Mouse (Mus musculus) adrenal gland, postnatal 4 days (tissue): ENCODE data around the gene Rmi2. TPM values are rescaled to one million over a fixed set of nuclear protein-coding genes. Genes with fewer than 3 reads are reported as not detected.
"Not testable (repeated sequence)": the region's sequence is repeated elsewhere in the genome, so short reads cannot be mapped to it uniquely, and the experiment has no call there.

Source experiments
- DNase-seq, 2 experiments: peaks; one replicate each; pipeline ENCODE4 v3.0.0; 2021 to 2022; ENCODE audit warnings: low spot score in 2 of 2, mixed read lengths in 2 of 2
- total RNA-seq, 2 experiments: library from RNA; stranded (reverse); gene quantifications; 2 replicates each; pipeline ENCODE4 v1.2.3; 2021

Gene Rmi2
- total RNA-seq, 2 experiments from 2014 or later, result 2.1 to 3.4 TPM

DNA sequence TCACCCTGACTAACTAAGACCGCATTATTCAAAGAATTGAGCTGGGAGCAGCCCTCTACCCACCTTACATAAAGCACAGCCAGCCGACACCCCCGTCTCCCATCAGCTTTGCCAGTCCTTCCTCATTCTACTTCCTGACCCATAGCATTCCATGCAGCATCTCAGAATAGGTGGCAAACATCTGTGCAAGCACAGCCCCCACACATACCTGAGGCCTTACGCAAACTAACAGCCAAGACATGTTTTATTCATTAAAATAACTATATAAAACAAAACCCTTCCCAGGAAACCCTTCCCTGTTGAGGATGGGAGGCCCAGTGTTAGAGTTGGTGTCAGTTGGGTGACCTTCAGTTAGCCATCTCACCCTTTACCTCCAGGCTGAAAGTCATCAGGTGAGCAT is 9.0 kb upstream of the Rmi2 start:
- no peak for DNase-seq

DNA sequence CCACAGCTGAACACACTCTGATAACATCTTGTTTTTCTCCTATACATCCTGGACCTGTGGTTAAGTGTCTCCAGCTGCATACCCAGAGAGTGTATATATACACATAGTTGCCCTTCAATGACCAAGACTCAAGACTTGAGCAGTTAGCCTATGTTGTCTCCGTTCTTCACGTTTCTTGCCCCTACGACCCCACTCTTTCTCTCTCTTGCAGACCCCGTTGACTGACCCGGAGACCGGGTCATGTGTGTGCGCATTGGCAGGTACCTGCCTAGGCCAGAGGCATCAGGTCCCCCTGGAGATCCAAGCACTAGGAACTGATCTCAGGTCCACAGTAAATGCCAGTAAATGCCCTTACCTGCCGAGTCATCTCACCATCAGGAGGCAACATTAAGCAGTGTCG is 7.6 kb upstream of the Rmi2 start:
- DNase-seq, result no peak

DNA sequence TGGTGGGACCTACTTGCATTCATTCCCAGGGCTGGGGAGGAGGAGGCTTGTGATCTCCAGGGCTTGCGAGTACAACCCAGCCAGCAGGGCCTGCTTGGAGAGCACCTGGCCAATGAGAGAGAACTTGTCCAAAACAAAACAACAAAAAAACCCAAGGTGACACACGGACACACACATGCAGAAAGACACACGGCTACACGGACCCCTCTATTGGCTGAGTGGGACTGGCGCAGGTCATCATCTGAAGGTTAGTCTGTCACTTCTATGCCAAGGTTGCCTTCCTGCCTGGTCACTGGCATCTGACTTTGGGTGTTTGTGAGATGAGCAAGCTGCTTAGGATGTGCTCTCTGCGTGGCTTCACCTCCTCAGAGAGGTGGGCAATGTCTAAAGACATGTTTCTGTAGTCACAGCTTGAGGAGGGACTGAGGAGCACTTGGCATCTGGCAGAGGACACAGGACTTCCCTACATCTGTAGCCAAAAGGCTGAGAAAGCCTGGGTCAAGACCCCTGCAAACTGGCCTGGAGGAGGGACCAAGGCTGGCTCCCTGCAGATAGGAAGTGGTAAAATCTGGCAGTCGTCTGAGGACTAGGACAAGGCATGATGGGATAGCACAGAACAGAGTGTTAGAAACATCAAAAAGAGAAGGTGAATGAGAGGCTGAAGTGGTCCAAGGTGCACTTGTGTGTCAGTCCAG is 6.9 kb upstream of the Rmi2 start:
- no peak for DNase-seq

DNA sequence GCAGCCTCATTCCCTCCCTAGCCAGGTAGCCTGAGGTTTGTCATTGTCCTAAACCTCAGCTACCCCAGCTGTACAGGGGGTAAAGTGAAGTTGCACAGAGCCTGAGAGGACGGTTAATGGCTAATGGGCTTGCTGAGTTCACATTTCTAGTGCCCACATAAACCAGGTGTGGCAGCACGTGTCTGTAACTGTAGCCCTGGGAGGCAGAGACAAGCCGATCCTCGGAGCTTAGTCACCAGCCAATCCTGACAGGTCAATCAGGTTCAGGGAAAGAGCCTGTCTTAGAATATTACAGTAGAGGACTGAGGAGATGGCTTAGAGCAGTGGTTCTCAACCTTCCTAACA is 6.4 kb upstream of the Rmi2 start:
- no peak for DNase-seq

GRCm38 (mm10) chr16:10834542-10834910 is 333 bp upstream of the Rmi2 start:
- DNase-seq, result no peak

DNA sequence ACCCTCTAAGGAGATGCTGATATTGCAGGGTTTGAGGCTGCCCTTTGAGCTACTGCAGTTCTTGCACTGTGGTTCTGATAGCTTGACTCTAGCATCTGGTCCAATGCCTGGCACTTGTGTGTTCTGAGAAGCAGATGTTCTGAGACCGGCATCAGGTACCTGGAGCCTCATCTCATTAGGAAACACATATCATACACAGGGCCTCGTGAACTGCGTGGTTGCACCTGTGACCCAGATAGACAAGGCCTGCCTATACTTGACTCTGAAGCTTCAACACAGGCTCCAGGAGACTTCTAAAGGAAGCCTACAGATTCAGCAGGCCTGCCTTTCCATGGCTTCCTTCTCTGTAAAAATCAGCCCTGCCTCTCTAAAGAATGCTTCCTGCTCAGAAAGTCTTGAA is 1.5 kb downstream of the Rmi2 start:
- DNase-seq, result no peak

- DNase-seq, result no peak
These were observed 2.4 kb downstream of the Rmi2 start for GRCm38 (mm10) chr16:10837250-10837649.

- DNase-seq, result no peak
These were observed 3.0 kb downstream of the Rmi2 start for GRCm38 (mm10) chr16:10837903-10838302.

GRCm38 (mm10) chr16:10838487-10839245 is 3.8 kb downstream of the Rmi2 start:
- no peak for DNase-seq

DNA sequence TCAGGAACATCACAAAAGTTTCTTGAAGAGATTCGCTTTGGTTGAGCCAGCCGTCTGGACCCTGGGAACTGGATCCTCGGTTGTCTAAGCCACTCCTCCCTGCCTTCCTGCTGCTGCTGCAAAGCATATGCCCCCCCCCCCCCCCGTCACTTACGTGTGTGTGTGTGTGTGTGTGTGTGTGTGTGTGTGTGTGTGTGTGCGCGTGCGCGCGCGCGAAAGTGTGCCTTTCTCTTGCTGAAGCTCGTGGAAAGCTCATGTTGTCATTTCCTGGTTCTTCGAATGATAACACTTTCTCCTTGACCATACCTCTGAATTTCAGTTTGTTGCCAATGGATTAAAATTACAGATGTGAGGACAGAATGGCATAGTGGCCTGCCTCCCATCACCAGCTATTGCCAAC is 5.2 kb downstream of the Rmi2 start:
- DNase-seq, result no peak

- DNase-seq, result no peak
These were observed 7.5 kb downstream of the Rmi2 start for GRCm38 (mm10) chr16:10842282-10842855.

DNA sequence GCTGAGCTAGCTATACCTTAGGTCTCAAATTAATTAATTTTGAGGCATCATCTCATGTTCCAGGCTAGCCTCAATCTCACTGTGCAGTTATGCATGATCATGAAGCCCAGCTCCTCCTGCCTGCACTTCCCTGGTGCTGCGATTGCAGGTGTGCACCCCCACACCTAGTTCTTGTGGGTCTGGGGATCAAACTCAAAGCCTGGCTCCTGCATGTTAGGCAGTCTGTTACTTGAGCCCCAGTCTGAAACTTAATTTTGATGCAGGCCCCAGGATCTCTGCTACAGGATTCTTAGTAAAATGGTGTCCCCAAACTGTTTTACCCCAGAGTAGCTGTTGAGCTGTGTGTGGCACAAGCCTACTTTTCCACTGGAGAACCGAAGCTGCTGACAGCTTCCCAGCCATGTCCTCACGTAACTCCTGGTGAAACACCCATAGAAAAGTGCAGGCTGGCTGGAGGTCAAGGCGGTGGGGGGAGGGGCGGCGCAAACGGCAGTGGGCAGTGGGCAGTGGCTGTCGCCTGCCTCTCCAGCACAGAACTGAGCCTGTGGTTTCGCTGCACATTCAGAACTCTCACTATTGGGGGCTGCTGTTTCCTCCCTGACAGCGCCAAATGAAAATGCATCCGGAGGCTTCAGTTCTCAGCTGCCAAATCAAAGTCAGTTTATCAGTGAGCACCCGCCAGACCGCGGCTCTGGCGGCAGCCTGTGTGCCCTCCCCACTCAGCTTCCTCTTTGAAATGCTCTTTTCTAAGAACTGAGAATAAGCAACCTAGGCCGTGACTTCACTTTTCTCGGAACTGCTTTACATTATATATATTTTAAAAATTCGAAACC is 8.8 kb downstream of the Rmi2 start:
- DNase-seq, result no peak

DNA sequence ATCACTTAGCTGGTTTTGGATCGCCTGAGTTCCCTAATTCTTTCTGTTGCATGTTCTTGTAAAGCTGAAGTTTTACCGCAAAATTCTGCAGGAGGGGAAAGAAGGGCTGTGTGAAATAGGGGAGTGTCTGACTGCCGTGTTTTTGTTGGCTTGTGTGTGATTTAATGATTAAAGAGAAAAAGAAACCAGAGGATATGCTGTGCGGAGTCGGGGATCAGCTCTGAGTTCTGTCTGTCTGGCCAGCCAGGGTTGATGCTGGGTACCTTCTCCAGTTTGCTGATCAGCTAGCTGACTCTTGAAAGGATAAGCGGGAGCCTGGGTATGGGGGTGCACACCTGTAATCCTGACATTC is 9.4 kb downstream of the Rmi2 start:
- no peak for DNase-seq

GRCm38 (mm10) chr16:10845952-10846351 is 11.1 kb downstream of the Rmi2 start:
- DNase-seq, result no peak

GRCm38 (mm10) chr16:10846503-10846902 is 11.6 kb downstream of the Rmi2 start:
- DNase-seq, result peak in 1 of 2 experiments; percentile 48

- peak in 1 of 2 experiments; percentile 50 for DNase-seq
These were observed 15.4 kb downstream of the Rmi2 start for GRCm38 (mm10) chr16:10849965-10850861.

DNA sequence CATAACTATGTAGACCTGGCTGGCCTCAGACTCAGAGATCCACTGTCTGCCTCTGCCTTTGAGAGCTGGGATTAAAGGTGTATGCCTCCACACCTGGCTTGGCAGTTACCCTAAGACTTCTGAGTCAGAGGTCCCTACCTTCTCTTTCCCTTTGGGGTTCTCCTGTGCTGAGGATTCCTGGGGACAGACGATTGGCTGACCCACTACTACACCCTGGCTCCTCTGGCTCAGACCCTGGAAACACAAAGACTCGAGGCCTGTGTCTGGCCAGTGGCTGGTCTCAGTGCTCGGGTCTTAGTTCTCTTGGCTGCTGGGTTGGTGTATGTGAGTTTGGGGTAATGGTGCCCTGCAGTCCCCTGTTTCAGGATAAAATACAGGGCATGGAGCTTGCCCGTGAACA is 16.0 kb downstream of the Rmi2 start:
- DNase-seq, result no peak

DNA sequence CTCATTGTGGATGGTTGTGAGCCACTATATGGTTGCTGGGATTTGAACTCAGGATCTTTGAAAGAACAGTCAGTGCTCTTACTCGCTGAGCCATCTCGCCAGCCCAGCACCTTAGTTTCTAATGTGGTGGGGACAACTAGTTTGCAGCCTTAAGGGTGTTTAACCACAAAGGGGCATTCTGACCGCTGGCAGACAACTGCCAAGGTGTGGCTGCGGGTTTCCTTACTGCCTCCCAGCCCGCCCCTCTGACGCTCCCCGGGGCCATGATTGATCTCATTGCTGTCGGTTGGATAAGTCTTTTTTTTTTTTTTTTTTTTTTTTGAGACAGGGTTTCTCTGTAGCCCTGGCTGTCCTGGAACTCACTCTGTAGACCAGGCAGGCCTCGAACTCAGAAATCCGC is 17.4 kb downstream of the Rmi2 start:
- not testable (repeated sequence) for DNase-seq

DNA sequence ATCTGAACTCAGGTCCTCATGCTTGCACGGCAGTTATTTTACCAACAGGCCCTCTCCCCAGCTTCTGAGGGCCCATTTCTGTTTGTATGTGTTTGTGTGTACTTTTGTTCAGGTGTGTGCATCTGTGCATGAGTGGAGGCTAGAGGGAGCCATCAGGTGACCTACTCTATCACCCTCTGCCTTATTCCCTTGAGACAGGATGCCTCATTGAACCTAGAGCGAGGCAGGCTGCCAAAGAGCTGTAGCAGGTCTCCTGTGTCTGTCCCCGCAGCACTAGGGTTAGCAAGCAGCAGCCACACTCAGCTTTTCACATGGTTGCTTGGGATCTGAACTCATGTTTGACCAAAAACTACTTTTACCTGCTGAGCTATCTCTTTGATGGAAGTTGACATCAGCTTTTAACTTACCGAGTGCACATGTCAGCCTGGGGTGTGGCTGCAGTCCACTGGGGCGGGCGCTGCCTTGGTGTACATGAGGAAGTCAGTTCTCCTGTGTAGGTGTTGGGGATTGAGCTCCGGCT is 24.9 kb downstream of the Rmi2 start:
- DNase-seq, result no peak

DNA sequence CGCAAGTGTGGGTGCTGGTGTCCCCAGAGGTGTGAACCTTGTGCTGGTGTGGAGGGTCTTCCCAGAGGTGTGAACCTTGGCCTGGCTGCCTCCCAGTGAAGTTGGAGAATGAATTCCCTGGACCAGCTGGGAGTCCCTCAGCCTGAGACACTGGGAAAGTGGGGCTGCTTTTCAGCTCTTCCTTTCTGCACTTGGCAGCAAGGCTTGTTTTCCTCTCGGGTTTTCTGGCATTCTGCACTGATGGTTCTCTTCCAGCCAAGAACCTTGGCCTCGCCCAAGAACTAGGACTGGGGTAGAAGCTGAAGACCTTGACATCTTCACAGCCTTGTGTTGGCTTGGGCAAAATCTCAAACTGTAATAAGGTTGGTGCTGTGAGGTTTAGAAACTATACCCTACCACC is 26.5 kb downstream of the Rmi2 start:
- no peak for DNase-seq
